Mouse (Mus musculus) layer of hippocampus, adult 9-11 months (tissue): Measurements from ENCODE around the gene Gm36079.
"Not testable (repeated sequence)": the region's sequence is repeated elsewhere in the genome, so short reads cannot be mapped to it uniquely, and the experiment has no call there.

ENCODE experiments used
- DNase-seq: peaks from one replicate; pipeline ENCODE4 v3.0.0; 2022

Gm36079 gene

GRCm38 (mm10) chr13:120026911-120027310 is at the start of gene Gm36079:
Gm36079 (minus strand) TSS chr13:120027011.
- DNase-seq: not testable (repeated sequence)

- not testable (repeated sequence) for DNase-seq
Measured at GRCm38 (mm10) chr13:120070878-120071277, 44.1 kb upstream of the Gm36079 start.

- not testable (repeated sequence) for DNase-seq
Measured at GRCm38 (mm10) chr13:120070012-120070598, 43.3 kb upstream of the Gm36079 start.

- not testable (repeated sequence) for DNase-seq
Measured at GRCm38 (mm10) chr13:120063439-120064089, 36.8 kb upstream of the Gm36079 start.

GRCm38 (mm10) chr13:120062903-120063302 is 36.1 kb upstream of the Gm36079 start:
- not testable (repeated sequence) for DNase-seq

GRCm38 (mm10) chr13:120052085-120052484 is 25.3 kb upstream of the Gm36079 start, which contains the start of gene Gm21188:
Gm21188 (minus strand) TSS chr13:120052194.
- not testable (repeated sequence) for DNase-seq

- not testable (repeated sequence) for DNase-seq
Measured at GRCm38 (mm10) chr13:120048608-120049007, 21.8 kb upstream of the Gm36079 start.

- not testable (repeated sequence) for DNase-seq
Measured at GRCm38 (mm10) chr13:120048186-120048585, 21.4 kb upstream of the Gm36079 start.

- DNase-seq: not testable (repeated sequence)
Measured at GRCm38 (mm10) chr13:120046422-120047209, 19.8 kb upstream of the Gm36079 start.

- DNase-seq: not testable (repeated sequence)
Measured at GRCm38 (mm10) chr13:120041145-120041544, 14.3 kb upstream of the Gm36079 start.

GRCm38 (mm10) chr13:120037881-120038280 is 11.1 kb upstream of the Gm36079 start:
- DNase-seq: not testable (repeated sequence)

- not testable (repeated sequence) for DNase-seq
Measured at GRCm38 (mm10) chr13:120036577-120037115, 9.8 kb upstream of the Gm36079 start.

GRCm38 (mm10) chr13:120035151-120035550 is 8.3 kb upstream of the Gm36079 start:
- not testable (repeated sequence) for DNase-seq

GRCm38 (mm10) chr13:120034637-120035036 is 7.8 kb upstream of the Gm36079 start:
- not testable (repeated sequence) for DNase-seq

- DNase-seq: not testable (repeated sequence)
Measured at GRCm38 (mm10) chr13:120033516-120034190, 6.8 kb upstream of the Gm36079 start.

GRCm38 (mm10) chr13:120031676-120032075 is 4.9 kb upstream of the Gm36079 start:
- DNase-seq: not testable (repeated sequence)

GRCm38 (mm10) chr13:120027368-120027767 is 557 bp upstream of the Gm36079 start:
- not testable (repeated sequence) for DNase-seq

GRCm38 (mm10) chr13:120026373-120026772 is 438 bp downstream of the Gm36079 start:
- not testable (repeated sequence) for DNase-seq

- not testable (repeated sequence) for DNase-seq
Measured at GRCm38 (mm10) chr13:120025576-120025975, 1.2 kb downstream of the Gm36079 start.

- not testable (repeated sequence) for DNase-seq
Measured at GRCm38 (mm10) chr13:120025004-120025403, 1.8 kb downstream of the Gm36079 start.

- not testable (repeated sequence) for DNase-seq
Measured at GRCm38 (mm10) chr13:120024581-120024980, 2.2 kb downstream of the Gm36079 start.

GRCm38 (mm10) chr13:120021477-120021876 is 5.3 kb downstream of the Gm36079 start:
- not testable (repeated sequence) for DNase-seq
